17 mouse cellular contexts compared by ENCODE assay signal in the genomic region with DNA sequence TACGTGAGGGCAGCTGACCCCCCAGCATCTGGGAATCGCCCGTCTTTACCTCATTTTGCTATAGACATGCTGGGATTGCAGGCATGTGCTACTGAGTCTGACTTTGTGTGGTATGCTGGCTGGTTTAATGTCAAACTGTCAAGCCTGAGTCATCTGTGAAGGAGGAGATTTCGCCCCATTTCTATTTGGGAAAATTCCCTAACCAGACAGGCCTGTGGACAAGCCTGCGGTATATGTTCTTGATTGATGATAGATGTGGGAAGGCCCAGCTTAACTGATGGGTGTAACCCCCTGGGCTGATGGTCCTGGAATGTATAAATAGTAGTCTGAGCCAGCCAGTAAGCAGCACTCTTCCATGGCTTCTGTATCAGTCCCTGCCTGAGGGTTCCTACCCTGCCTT. TPM values are rescaled to one million over a fixed set of nuclear protein-coding genes. Genes with fewer than 3 reads are reported as not detected.
"Had no signal": no experiment of that assay in that cellular context is flagged by ENCODE, and none has a peak within 500 bp of the region (broad histone marks: within the 10 kb centered on the region; RNA-seq: fewer than 3 reads in every experiment).

No protein-coding gene starts in this region.

- H3K4me1 ChIP-seq: liver, embryonic 13.5 days; neural tube, embryonic 12.5 days; neural tube, embryonic 15.5 days; stomach, embryonic 15.5 days had no signal

- ATAC-seq: midbrain, embryonic 15.5 days had no signal

- H3K27ac ChIP-seq: left cerebral cortex, adult 2 months; liver, embryonic 13.5 days; macrophage; midbrain, embryonic 12.5 days; midbrain, embryonic 15.5 days; neural tube, embryonic 12.5 days; neural tube, embryonic 15.5 days; stomach, embryonic 15.5 days had no signal

- H3K9ac ChIP-seq: liver, embryonic 13.5 days; midbrain, embryonic 12.5 days; midbrain, embryonic 15.5 days; neural tube, embryonic 12.5 days; neural tube, embryonic 15.5 days; stomach, embryonic 15.5 days had no signal

- H3K4me2 ChIP-seq: liver, embryonic 13.5 days; midbrain, embryonic 12.5 days; midbrain, embryonic 15.5 days; neural tube, embryonic 12.5 days; neural tube, embryonic 15.5 days; stomach, embryonic 15.5 days had no signal

- H3K36me3 ChIP-seq: liver, embryonic 13.5 days; stomach, embryonic 15.5 days had no signal

- H3K4me3 ChIP-seq: left cerebral cortex, adult 2 months; liver, embryonic 13.5 days; midbrain, embryonic 12.5 days; midbrain, embryonic 15.5 days; neural tube, embryonic 12.5 days; neural tube, embryonic 15.5 days; stomach, embryonic 15.5 days had no signal

- DNase-seq: kidney, adult 9 months; kidney, postnatal 14 days; kidney, postnatal 4 days; layer of hippocampus, postnatal 36 days; liver, embryonic 13.5 days; lung, adult 2 months; right cerebral cortex, postnatal 25 days; spleen, adult 18-20 months; thymus, postnatal 25 days had no signal

- H3K9me3 ChIP-seq: liver, embryonic 13.5 days; midbrain, embryonic 15.5 days; neural tube, embryonic 12.5 days; neural tube, embryonic 15.5 days; stomach, embryonic 15.5 days had no signal

- H3K27me3 ChIP-seq: liver, embryonic 13.5 days; midbrain, embryonic 12.5 days; midbrain, embryonic 15.5 days; neural tube, embryonic 12.5 days; neural tube, embryonic 15.5 days; stomach, embryonic 15.5 days had no signal

RNA-seq across cellular contexts. Expression of a gene that starts 12.4 kb away (rescaled TPM):
- polyA plus RNA-seq: liver, adult 2 months; macrophage had no signal

RNA-seq across cellular contexts. Expression of a gene that starts 57.3 kb away (rescaled TPM):
- polyA plus RNA-seq: macrophage had no signal
